Mouse (Mus musculus) heart, embryonic 12.5 days (tissue): ENCODE data around the gene Eapp. TPM values are rescaled to one million over a fixed set of nuclear protein-coding genes. Genes with fewer than 3 reads are reported as not detected.
A peak's percentile ranks its signal among the peaks of the same experiment; 100 is the strongest.
"Not testable (repeated sequence)": the region's sequence is repeated elsewhere in the genome, so short reads cannot be mapped to it uniquely, and the experiment has no call there.

Experiments used
- ATAC-seq: fragments of 200-750 bp; cut with Nextera tagmentation; 2 replicates; pipeline ENCODE4 v1.8.0; 2017; ENCODE audit warnings: moderate TSS enrichment, moderate library complexity; ENCODE audit not compliant: insufficient number of reproducible peaks, low FRiP score
- H3K27ac ChIP-seq: fragments of 300-500 bp; sonication (generic); 2 replicates; pipeline ENCODE4 v1.5.1; 2016; ENCODE audit warnings: mild to moderate bottlenecking, moderate library complexity; ENCODE audit not compliant: poor library complexity, severe bottlenecking
- H3K27me3 ChIP-seq: fragments of 300-500 bp; sonication (generic); replicated peaks from 2 replicates; pipeline ENCODE4 v1.6.1; 2016; ENCODE audit warnings: mild to moderate bottlenecking, moderate library complexity
- H3K36me3 ChIP-seq: fragments of 300-500 bp; sonication (generic); 2 replicates; pipeline ENCODE4 v1.6.1; 2016; ENCODE audit warnings: mild to moderate bottlenecking, moderate library complexity
- H3K4me1 ChIP-seq: fragments of 300-500 bp; sonication (generic); replicated peaks from 2 replicates; pipeline ENCODE4 v1.6.1; 2016; ENCODE audit warnings: mild to moderate bottlenecking
- H3K4me2 ChIP-seq: fragments of 300-500 bp; sonication (generic); 2 replicates; pipeline ENCODE4 v1.6.1; 2016; ENCODE audit warnings: mild to moderate bottlenecking, moderate library complexity
- H3K4me3 ChIP-seq: fragments of 300-500 bp; sonication (generic); 2 replicates; pipeline ENCODE4 v1.5.1; 2016; ENCODE audit warnings: mild to moderate bottlenecking
- H3K9ac ChIP-seq: fragments of 300-500 bp; sonication (generic); 2 replicates; pipeline ENCODE4 v1.6.1; 2016; ENCODE audit warnings: mild to moderate bottlenecking, moderate library complexity
- H3K9me3 ChIP-seq: fragments of 300-500 bp; sonication (generic); replicated peaks from 2 replicates; pipeline ENCODE4 v1.6.1; 2016; ENCODE audit warnings: mild to moderate bottlenecking, moderate library complexity
- WGBS: fragments of 180-500 bp; shearing (Covaris S2); methylation state at CpG from one replicate; pipeline ENCODE4 v1.1.7; 2016; 5-methylcytosine and 5-hydroxymethylcytosine counted together
- polyA plus RNA-seq: library from polyadenylated mRNA; unstranded; fragments of >200 nt; fragmentation: Nextera tagmentation; extraction: Ambion mirVana; gene quantifications from 2 replicates; pipeline ENCODE4 v1.2.1, GENCODE M21; 2016

The Eapp gene
- polyA plus RNA-seq, 1 experiment from 2014 or later: 45.4 TPM

DNA sequence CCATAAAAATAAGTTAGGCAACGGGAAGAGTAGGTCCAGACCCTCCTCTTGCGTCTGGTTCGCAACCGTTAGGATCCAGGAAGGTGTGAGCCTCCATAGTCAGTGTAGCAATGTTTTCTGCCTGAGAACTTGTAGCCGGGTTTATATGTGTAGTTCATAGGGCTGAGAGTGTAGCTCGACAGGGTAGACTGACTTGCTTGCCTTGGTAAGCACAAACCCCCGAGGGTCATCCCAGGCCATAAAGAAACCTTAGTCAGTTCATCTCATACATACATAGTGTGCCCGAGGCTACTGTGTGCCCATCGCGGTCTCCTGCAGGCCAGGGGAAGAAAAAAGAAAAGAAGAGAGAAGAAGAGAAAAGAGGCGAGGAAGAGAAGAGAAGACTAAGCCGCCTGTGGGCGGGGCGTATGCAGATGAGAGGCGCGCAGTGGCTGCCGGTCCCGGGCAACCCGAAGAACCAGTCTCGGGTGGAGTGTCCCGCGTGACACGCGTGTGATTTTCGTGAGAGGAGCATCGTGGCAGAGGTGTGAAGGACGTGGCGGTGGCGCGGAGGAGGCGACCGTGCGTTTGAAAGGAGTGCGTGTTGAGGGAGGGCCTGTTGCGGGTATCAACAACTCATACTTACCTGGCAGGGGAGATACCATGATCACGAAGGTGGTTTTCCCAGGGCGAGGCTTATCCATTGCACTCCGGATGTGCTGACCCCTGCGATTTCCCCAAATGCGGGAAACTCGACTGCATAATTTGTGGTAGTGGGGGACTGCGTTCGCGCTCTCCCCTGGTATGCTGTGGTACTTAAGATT lies 14.2 kb upstream of the Eapp start:
- WGBS: 1% methylated on average over 12 of the region's 44 CpGs
- not testable (repeated sequence) for H3K9ac ChIP-seq, H3K27me3 ChIP-seq, H3K27ac ChIP-seq, H3K4me3 ChIP-seq, H3K4me1 ChIP-seq, H3K36me3 ChIP-seq, H3K4me2 ChIP-seq, H3K9me3 ChIP-seq
- peak; percentile 77 for ATAC-seq

DNA sequence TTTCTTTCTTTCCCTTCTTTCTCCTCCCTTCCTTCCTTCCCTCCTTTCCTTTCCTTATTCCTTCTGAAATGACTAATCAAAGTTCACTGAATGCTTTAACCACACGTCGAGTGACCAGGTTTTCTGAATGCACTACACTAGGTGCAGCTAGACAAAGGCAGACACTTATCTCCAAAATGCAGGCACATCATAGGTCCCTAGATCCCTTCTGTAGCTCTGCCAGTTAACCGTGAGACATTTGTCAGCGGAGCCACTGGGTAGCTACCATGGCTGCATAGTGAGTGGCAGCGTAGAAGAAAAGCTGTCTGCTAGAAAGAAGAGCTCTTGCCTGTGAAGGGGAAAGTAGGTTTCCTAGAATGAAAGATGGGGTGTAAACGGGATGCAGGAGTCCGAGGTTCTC lies 3.7 kb upstream of the Eapp start:
- Histone ChIP-seq H3K4me1 (peaks cover 5% of the 10 kb centered on the region; the same call in 1 of the 2 replicates), H3K4me2 (no peak overlapping the region), H3K27me3 (no peaks in the 10 kb centered on the region), H3K36me3 (no peaks in the 10 kb centered on the region), H3K4me3 (no peak overlapping the region), H3K9ac (no peak overlapping the region), H3K9me3 (no peaks in the 10 kb centered on the region), H3K27ac (no peak overlapping the region)
- WGBS: 61% methylated on average over 7 of the region's 7 CpGs
- no peak for ATAC-seq

DNA sequence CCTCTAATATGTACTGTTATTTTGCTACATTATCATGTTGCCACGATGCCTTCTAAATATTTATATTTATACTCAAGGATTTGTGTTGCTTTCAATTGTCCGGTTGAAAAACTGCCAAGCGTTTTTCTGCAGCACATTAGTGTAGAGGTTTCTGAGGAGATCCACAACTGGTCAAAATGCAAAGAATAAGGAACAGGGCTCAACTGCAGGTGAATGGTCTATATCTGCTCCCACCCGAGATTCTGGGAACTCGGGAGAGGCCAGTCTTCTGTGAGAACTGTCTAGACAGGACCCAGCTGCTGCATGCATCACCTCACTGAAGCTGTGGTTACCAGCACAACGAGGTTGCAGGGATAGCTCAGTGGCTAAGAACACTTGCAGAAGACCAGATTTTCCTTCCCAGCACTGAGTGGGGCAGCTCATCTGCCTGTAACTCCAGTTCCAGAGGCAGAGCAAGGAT lies 2.1 kb upstream of the Eapp start:
- Histone ChIP-seq H3K36me3 (peaks cover 1% of the 10 kb centered on the region), H3K9ac (no peak overlapping the region), H3K27me3 (no peaks in the 10 kb centered on the region), H3K4me3 (no peak overlapping the region), H3K9me3 (no peaks in the 10 kb centered on the region), H3K4me2 (no peak overlapping the region), H3K27ac (no peak overlapping the region; the same call in 1 of the 2 replicates), H3K4me1 (peaks cover 6% of the 10 kb centered on the region; the same call in 1 of the 2 replicates)
- no peak for ATAC-seq
- WGBS: 48% methylated on average over 6 of the region's 6 CpGs

DNA sequence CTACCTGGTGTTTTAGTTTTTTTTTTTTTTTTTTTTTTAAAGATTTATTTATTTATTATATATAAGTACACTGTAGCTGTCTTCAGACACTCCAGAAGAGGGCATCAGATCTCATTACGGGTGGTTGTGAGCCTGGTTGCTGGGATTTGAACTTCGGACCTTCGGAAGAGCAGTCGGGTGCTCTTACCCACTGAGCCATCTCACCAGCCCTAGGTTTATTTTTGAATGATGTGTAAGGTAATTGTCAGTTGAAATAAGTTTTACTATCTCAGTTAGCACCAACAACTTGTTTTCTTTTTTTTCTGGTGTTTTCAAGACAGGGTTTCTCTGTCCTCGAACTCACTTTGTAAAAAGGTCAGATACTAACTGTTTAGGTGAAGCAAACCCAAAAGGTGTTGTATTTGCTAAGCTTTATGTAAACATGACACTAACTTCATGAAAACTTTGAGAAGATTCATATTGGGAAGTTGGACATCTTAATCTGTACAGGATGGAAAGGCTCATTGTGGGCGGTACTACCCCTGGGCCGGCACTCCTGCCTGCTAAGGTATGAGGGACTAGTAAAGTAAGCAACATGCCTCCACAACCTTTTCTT lies 1.4 kb upstream of the Eapp start:
- no peak; the same call in 1 of the 2 replicates for ATAC-seq
- Histone ChIP-seq H3K9ac (no peak overlapping the region), H3K4me2 (no peak overlapping the region), H3K9me3 (no peaks in the 10 kb centered on the region), H3K4me1 (peaks cover 6% of the 10 kb centered on the region; the same call in 1 of the 2 replicates), H3K27ac (no peak overlapping the region; the same call in 1 of the 2 replicates), H3K36me3 (peaks cover 7% of the 10 kb centered on the region), H3K27me3 (no peaks in the 10 kb centered on the region), H3K4me3 (no peak overlapping the region)
- WGBS: 11% methylated on average over 7 of the region's 7 CpGs

DNA sequence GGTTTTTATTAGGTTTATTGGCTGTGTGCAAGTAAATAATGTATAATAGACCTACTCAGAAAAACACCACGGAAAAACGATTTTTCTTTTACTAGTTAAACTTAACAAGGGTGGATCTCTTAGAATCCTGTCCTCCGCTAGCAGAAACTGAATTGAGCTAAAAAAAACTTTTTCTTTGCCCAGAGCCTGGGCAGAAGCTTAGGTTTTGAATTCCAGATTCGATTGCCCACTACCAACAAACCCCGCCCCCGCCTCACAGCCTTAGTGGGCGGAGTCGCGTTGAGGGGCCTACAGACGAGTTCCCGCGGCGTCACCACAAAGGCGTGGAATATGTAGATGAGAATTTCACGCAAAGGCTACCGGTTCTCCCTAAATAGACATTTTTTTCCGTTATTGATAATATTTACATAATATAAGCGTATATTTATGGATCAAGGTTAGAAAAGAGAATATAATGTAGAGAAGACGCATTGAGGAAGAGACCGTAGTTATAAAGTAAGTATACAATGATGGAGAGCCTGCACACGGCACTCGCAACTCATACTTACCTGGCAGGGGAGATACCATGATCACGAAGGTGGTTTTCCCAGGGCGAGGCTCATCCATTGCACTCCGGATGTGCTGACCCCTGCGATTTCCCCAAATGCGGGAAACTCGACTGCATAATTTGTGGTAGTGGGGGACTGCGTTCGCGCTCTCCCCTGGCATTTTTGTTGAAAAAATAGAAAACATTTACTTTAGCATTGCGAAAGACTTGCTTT lies 725 bp upstream of the Eapp start:
- peaks cover 12% of the 10 kb centered on the region for H3K36me3 ChIP-seq

DNA sequence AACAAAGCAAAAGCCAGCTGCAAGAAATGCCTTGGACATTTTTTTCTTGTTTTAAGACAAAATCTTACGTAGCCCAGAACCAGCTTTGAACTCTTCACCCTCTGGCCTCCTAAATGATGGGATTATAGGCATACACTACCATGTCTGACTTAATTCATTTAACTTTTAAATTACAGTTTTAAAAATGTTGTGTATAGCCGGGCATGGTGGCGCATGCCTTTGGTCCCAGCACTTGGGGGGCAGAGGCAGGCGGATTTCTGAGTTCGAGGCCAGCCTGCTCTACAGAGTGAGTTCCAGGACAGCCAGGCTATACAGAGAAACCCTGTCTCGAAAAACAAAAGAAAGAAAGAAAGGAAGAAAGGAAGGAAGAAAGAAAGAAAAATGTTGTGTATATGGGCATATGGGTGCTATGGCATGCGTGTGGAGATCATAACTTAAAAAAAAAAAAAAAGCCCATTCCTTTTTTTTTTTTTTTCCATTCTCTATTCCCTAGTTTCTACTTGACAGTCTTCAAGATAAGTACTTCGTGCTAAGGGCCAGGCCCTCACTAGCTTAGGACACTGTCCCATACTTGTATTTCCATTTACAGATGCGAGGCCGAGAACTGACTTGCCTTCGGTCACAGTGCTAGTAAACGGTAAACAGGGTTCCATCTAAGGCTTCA lies 718 bp downstream of the Eapp start:
- Histone ChIP-seq H3K9ac (peak overlapping the region; percentile 83), H3K4me1 (peaks cover 6% of the 10 kb centered on the region; the same call in 1 of the 2 replicates), H3K36me3 (peaks cover 25% of the 10 kb centered on the region), H3K4me2 (peak overlapping the region; percentile 79), H3K9me3 (no peaks in the 10 kb centered on the region), H3K27ac (peak overlapping the region; percentile 96), H3K4me3 (peak overlapping the region; percentile 88), H3K27me3 (no peaks in the 10 kb centered on the region)
- 38% methylated on average over 12 of the region's 12 CpGs for WGBS
- no peak for ATAC-seq

More for the DNA sequence above, 725 bp upstream of the Eapp start:
- Histone ChIP-seq H3K27ac (peak overlapping the region; percentile 96), H3K9me3 (no peaks in the 10 kb centered on the region), H3K4me3 (peak overlapping the region; percentile 88), H3K27me3 (no peaks in the 10 kb centered on the region), H3K4me2 (peak overlapping the region; percentile 79), H3K4me1 (peaks cover 6% of the 10 kb centered on the region; the same call in 1 of the 2 replicates), H3K9ac (peak overlapping the region; percentile 83; the same call in 1 of the 2 replicates)
- peak; percentile 93 for ATAC-seq
- WGBS: under 1% methylated on average over 32 of the region's 32 CpGs

DNA sequence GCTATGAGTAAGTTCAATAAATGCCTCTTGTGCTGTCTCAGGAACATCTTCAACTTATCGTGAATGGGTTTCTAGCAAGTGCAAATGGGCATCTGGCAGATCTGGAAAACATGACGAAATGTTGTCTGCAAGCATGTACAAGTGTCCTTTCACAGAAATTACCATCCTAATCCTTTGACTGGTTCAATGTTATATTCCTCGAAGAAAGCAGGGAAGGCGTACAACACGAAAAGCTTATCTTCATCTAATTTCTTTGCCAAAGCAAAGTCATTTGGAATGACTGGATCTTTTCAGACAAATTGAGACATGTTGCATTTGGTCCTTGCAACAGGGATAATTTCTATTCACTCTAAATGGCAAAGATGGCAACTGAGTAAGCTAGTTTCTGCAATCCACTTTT lies 6.6 kb downstream of the Eapp start:
- H3K36me3 ChIP-seq: peaks cover 59% of the 10 kb centered on the region

DNA sequence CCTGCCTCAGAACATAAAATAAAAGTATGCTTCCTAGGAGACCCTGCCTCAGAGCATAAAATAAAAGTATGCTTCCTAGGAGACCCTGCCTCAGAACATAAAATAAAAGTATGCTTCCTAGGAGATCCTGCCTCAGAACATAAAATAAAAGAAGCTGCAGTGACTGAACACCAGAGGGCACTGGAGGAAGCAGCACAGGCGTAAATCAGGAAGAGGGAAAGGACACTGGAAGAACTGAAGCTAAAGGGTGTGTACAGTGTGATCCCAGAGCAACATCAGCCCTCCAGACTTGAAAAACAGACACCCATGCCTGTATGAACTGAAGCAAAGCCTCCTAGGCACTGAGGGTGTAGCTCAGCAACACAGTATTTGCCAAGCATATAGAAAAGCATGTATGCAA lies 12.5 kb downstream of the Eapp start:
- ATAC-seq: no peak
- WGBS: 16% methylated on average over 1 of the region's 1 CpGs
- peaks cover 28% of the 10 kb centered on the region for H3K36me3 ChIP-seq
- H3K27me3 ChIP-seq: no peaks in the 10 kb centered on the region
- no peak overlapping the region for H3K9ac ChIP-seq
- no peak overlapping the region for H3K4me2 ChIP-seq
- H3K4me1 ChIP-seq: no peaks in the 10 kb centered on the region
- H3K4me3 ChIP-seq: no peak overlapping the region
- no peak overlapping the region for H3K27ac ChIP-seq
- no peaks in the 10 kb centered on the region for H3K9me3 ChIP-seq

More for the DNA sequence above, 6.6 kb downstream of the Eapp start:
- Histone ChIP-seq H3K27ac (no peak overlapping the region), H3K27me3 (no peaks in the 10 kb centered on the region), H3K9ac (no peak overlapping the region), H3K4me3 (no peak overlapping the region), H3K4me1 (no peaks in the 10 kb centered on the region), H3K9me3 (no peaks in the 10 kb centered on the region), H3K4me2 (no peak overlapping the region)
- 95% methylated on average over 5 of the region's 5 CpGs for WGBS
- no peak for ATAC-seq

DNA sequence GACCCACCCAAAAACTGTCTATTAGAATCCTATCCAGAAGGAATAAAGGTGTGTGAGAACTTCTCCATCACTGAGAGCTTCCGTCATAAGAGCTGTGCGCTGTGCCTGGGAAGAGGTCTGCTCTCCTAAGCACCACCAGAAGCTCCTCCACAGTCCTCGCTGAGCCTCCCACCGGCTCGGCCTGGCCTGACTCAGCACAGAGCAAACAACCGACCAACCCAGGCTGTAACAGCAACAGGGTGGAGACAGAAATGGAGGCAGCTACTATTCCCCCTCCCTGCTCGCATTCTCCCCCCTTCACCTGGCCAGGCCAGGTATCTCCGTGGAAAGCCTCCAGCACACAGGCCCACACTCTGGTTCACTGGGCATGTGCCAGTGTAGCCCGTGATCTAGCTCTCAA lies 19.0 kb downstream of the Eapp start:
- Histone ChIP-seq H3K36me3 (peaks cover 56% of the 10 kb centered on the region), H3K4me2 (no peak overlapping the region), H3K9me3 (no peaks in the 10 kb centered on the region), H3K27me3 (no peaks in the 10 kb centered on the region), H3K27ac (no peak overlapping the region), H3K9ac (no peak overlapping the region), H3K4me1 (no peaks in the 10 kb centered on the region), H3K4me3 (no peak overlapping the region)
- WGBS: 94% methylated on average over 9 of the region's 9 CpGs
- ATAC-seq: no peak

DNA sequence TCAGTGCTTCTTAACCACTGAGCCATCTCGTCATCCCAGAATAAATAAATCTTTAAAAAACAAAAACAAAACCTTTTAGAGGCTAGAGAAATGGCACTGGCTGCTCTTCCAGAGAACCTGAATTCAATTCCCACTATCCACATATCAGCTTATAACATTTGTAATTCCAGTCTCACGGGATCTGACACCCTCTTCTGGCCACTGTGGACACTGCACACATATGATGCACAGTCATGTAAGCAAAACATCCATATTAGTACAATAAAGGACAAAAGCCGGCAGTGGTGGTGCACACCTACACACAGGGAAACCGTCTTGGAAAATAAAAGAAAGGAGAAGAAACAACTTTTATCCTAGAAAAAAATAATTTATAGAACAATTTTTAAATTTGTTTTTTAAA lies 20.3 kb downstream of the Eapp start:
- peaks cover 61% of the 10 kb centered on the region for H3K36me3 ChIP-seq
- no peak overlapping the region for H3K4me2 ChIP-seq
- 96% methylated on average over 4 of the region's 4 CpGs for WGBS
- no peaks in the 10 kb centered on the region for H3K27me3 ChIP-seq
- H3K9ac ChIP-seq: no peak overlapping the region
- no peaks in the 10 kb centered on the region for H3K9me3 ChIP-seq
- no peak overlapping the region for H3K27ac ChIP-seq
- no peaks in the 10 kb centered on the region for H3K4me1 ChIP-seq
- no peak overlapping the region for H3K4me3 ChIP-seq
- no peak for ATAC-seq
